Mouse (Mus musculus) bone marrow macrophage, adult 2 months (primary cell): Measurements from ENCODE around the gene Vdr.

Experiments used
- CTCF ChIP-seq: IDR thresholded peaks from 2 replicates; pipeline ENCODE4 v1.5.1; 2012; ENCODE audit warnings: low read depth, mild to moderate bottlenecking, low read length, moderate library complexity
- POLR2A ChIP-seq: IDR thresholded peaks from 2 replicates; pipeline ENCODE4 v1.6.1; 2012; ENCODE audit warnings: mild to moderate bottlenecking, low read depth, low read length, borderline replicate concordance

DNA sequence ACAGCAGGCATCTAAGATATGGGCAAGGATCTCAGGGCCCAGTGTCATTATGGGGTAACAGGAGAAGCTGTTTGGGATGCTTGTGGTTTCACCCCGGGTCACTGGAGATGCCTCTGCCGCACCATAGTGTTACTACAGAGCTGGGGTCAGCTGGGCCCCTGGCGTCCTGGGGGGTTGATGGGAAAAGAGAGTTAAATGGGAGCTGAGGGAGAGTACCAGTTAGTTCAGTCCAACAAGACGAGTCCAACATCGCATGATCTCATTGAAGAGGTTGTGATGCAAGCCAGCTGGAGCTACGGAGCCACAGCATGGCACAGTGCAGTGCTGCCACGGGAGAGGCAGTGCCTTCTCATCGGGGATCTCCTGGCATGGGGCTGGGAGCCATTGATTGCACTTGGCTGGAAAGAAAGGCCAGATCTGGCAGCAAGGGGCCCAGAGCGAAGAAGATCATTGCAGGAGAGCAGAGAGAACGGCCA, 22.9 kb downstream of the Vdr start:
- TF ChIP-seq POLR2A (no peak), CTCF (no peak)
